Mouse (Mus musculus) liver, embryonic 16.5 days (tissue): ENCODE measurements around the gene Nt5m. TPM values are rescaled to one million over a fixed set of nuclear protein-coding genes. Genes with fewer than 3 reads are reported as not detected.
A peak's percentile ranks its signal among the peaks of the same experiment; 100 is the strongest.

ENCODE experiments used
- ATAC-seq: fragments of 200-750 bp; cut with Nextera tagmentation; 2 replicates; pipeline ENCODE4 v1.8.0; 2017; ENCODE audit warnings: low read depth, mild to moderate bottlenecking, moderate number of reproducible peaks, moderate library complexity
- H3K27ac ChIP-seq: fragments of 300-500 bp; sonication (generic); 2 replicates; pipeline ENCODE4 v1.5.1; 2014; ENCODE audit warnings: mild to moderate bottlenecking, low read length
- H3K27me3 ChIP-seq: fragments of 300-500 bp; sonication (generic); 2 replicates; pipeline ENCODE4 v1.6.1; 2014; ENCODE audit warnings: low read depth, low read length, mixed read lengths; ENCODE audit not compliant: control insufficient read depth, insufficient read depth
- H3K36me3 ChIP-seq: fragments of 300-500 bp; sonication (generic); 2 replicates; pipeline ENCODE4 v1.6.1; 2014; ENCODE audit warnings: mild to moderate bottlenecking; ENCODE audit not compliant: control insufficient read depth, insufficient read depth
- H3K4me1 ChIP-seq: fragments of 300-500 bp; sonication (generic); 2 replicates; pipeline ENCODE4 v1.6.1; 2014; ENCODE audit warnings: low read depth, low read length, mixed read lengths; ENCODE audit not compliant: control insufficient read depth
- H3K4me2 ChIP-seq: fragments of 300-500 bp; sonication (generic); 2 replicates; pipeline ENCODE4 v1.6.1; 2014; ENCODE audit warnings: low read depth, low read length, mixed read lengths
- H3K4me3 ChIP-seq: fragments of 300-500 bp; sonication (generic); 2 replicates; pipeline ENCODE4 v1.5.1; 2014; ENCODE audit warnings: low read depth, mild to moderate bottlenecking, low read length
- H3K9ac ChIP-seq: fragments of 300-500 bp; sonication (generic); 2 replicates; pipeline ENCODE4 v1.6.1; 2014; ENCODE audit warnings: low read depth, low read length
- H3K9me3 ChIP-seq: fragments of 300-500 bp; sonication (generic); replicated peaks from 2 replicates; pipeline ENCODE4 v1.6.1; 2016; ENCODE audit warnings: low read length; ENCODE audit not compliant: control insufficient read depth
- WGBS: fragments of 180-500 bp; shearing (Covaris S2); extraction: QIAGEN DNeasy Blood & Tissue Kit; methylation state at CpG from one replicate; pipeline ENCODE4 v1.1.7; 2014; ENCODE audit not compliant: insufficient replicate concordance; 5-methylcytosine and 5-hydroxymethylcytosine counted together
- polyA plus RNA-seq: library from polyadenylated mRNA; unstranded; fragments of >200 nt; fragmentation: Nextera tagmentation; extraction: Ambion mirVana; gene quantifications from 2 replicates; pipeline ENCODE4 v1.2.1, GENCODE M21; 2015

The Nt5m gene
- polyA plus RNA-seq, 1 experiment from 2014 or later = 15.2 TPM

DNA sequence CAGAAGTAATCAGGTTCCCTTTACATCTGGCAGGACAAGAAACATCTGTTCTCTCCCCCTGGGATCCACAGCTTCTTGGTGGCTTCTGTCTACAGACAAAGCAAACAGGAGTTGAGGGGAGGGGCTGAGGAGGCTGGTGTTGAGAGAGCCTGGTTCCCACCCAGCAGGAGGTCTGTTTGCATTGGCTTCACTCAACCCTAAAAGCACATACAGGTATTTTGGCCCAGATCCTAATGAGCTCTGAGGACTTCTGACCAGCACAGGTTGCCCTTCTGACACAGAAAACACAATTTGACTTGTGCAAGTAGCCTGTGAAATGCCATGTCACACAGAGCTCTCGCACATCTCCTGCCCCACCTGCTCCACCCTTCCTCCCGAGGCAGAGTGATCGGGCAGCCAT is 69.2 kb downstream of the Nt5m start:
- H3K9ac ChIP-seq = no peak overlapping the region
- H3K4me1 ChIP-seq = peaks cover 3% of the 10 kb centered on the region
- no peaks in the 10 kb centered on the region for H3K27me3 ChIP-seq
- H3K36me3 ChIP-seq = no peaks in the 10 kb centered on the region
- no peaks in the 10 kb centered on the region for H3K9me3 ChIP-seq
- ATAC-seq = peak; percentile 19; the same call in 1 of the 2 replicates
- H3K4me2 ChIP-seq = no peak overlapping the region
- 32% methylated on average over 3 of the region's 3 CpGs for WGBS
- no peak overlapping the region for H3K27ac ChIP-seq
- H3K4me3 ChIP-seq = no peak overlapping the region

DNA sequence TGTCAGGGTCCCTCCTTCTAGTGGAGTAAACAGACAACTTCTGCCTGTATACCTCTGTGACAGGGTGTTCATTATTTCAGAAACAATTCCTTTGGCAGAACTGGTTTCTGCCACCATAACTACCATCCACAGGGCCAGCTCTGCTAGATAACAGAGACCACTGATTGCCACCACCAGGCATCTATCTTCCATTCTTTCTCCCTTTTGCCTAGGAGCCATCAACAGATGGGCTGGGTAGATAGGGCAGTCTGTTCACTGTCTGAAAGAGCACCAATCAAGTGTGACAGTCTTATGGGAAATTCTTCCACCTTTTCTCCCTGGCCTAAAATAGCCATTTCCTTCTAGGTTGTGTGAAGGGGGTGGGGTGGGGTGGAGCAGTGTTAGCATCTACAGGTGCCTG is 71.3 kb downstream of the Nt5m start:
- Histone ChIP-seq H3K4me2 (no peak overlapping the region), H3K36me3 (no peaks in the 10 kb centered on the region), H3K27me3 (no peaks in the 10 kb centered on the region), H3K4me1 (peaks cover 3% of the 10 kb centered on the region), H3K9ac (no peak overlapping the region), H3K9me3 (no peaks in the 10 kb centered on the region), H3K4me3 (no peak overlapping the region), H3K27ac (no peak overlapping the region)
- 0 out of 2 replicates have a peak, but pooled peaks have one; percentile 13 for ATAC-seq

DNA sequence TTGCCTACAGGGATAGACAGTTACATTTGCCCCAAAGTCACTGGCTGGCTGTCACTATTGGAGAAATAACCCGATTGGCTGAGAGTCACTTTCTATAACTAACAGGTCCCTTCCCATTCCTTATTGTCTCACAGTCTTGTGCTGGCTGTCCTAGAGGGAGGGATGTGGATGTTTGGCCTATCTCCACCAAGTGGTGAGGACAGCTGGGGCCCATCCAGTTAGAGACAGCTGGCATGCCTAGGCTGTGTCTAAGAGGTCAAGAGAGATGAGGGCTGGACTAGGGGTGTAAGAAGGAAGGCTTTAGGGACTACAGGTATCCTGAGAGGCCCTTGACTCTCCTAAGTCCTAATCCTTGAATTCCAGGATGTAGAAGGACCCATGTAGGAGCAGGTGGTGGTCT is 72.3 kb downstream of the Nt5m start:
- H3K27ac ChIP-seq = no peak overlapping the region
- no peaks in the 10 kb centered on the region for H3K36me3 ChIP-seq
- WGBS = 74% methylated on average over 1 of the region's 1 CpGs
- no peak overlapping the region for H3K4me3 ChIP-seq
- peaks cover 3% of the 10 kb centered on the region for H3K4me1 ChIP-seq
- ATAC-seq = no peak
- H3K9ac ChIP-seq = no peak overlapping the region
- H3K4me2 ChIP-seq = no peak overlapping the region
- H3K27me3 ChIP-seq = no peaks in the 10 kb centered on the region
- H3K9me3 ChIP-seq = no peaks in the 10 kb centered on the region

DNA sequence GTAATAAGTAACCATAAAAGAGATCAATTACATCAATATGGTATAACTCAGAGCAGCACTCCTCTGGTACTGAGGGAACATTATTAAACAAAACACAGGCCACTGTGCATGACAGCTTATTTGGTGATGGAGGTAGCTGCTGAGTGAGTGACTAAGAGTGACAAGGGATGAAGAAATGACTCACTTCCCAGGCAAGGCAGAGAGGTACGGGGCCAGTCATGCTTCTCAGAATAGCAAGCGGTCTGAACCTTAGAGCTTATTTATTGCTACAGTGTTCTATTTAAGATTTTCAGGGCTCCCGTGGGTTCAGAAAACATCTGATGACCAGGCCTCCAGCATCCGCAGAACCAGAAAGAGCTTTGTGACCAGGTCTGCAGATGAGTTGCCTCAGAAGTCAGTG is 74.5 kb downstream of the Nt5m start:
- Histone ChIP-seq H3K27ac (no peak overlapping the region), H3K4me3 (no peak overlapping the region), H3K36me3 (no peaks in the 10 kb centered on the region), H3K9ac (no peak overlapping the region), H3K9me3 (no peaks in the 10 kb centered on the region), H3K27me3 (no peaks in the 10 kb centered on the region), H3K4me1 (peaks cover 6% of the 10 kb centered on the region), H3K4me2 (no peak overlapping the region)
- WGBS = 67% methylated on average over 4 of the region's 4 CpGs
- ATAC-seq = no peak

DNA sequence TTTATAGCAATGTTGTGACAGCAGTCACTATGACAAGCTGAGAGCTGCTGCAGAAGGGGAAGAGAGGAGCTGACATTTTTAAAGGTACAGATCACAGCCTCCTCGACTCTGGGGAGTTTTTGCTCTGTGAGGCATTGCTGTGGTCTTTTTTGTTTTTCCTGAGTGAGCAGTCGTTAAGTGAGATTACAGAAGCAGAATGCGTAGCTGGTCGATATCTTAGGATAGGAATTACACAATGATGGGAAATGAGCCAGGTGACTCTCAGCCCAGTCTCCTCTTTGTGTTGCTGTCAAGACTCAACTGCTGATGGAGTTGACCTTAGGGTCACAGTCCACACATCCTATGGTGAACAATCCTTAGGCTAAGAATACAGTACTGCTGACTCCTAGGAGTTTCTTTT is 78.8 kb downstream of the Nt5m start:
- H3K4me1 ChIP-seq = peaks cover 26% of the 10 kb centered on the region
- no peak overlapping the region for H3K4me2 ChIP-seq
- H3K36me3 ChIP-seq = no peaks in the 10 kb centered on the region
- no peak overlapping the region for H3K9ac ChIP-seq
- 12% methylated on average over 4 of the region's 4 CpGs for WGBS
- H3K27me3 ChIP-seq = no peaks in the 10 kb centered on the region
- ATAC-seq = peak; percentile 49
- 0 out of 2 replicates have a peak overlapping the region, but pooled peaks have one; percentile 14 for H3K27ac ChIP-seq
- no peaks in the 10 kb centered on the region for H3K9me3 ChIP-seq
- no peak overlapping the region for H3K4me3 ChIP-seq

DNA sequence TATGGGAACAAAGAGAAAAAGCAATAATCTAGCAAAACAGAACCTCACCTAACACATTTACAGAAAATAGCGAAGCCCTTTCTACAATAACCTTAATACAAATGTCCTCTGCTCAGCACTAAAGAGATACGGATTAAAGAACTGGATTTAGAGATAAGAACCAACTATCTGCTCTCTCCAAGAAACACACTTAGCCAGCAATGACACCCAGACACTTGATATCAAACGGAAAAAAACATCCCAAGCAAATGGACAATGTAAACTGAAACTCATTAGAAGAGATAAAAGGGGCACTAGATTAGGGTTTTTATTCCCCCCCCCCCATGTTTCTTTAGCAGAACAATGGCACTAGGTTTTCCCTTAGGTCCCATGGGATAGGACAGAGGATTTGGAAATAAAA is 80.2 kb downstream of the Nt5m start:
- H3K9me3 ChIP-seq = no peaks in the 10 kb centered on the region
- H3K27ac ChIP-seq = peak overlapping the region; percentile 68
- H3K4me2 ChIP-seq = peak overlapping the region; percentile 35; the same call in 1 of the 2 replicates
- WGBS = 19% methylated on average over 3 of the region's 3 CpGs
- H3K27me3 ChIP-seq = no peaks in the 10 kb centered on the region
- peak; percentile 64 for ATAC-seq
- peaks cover 26% of the 10 kb centered on the region for H3K4me1 ChIP-seq
- no peaks in the 10 kb centered on the region for H3K36me3 ChIP-seq
- H3K9ac ChIP-seq = no peak overlapping the region
- no peak overlapping the region for H3K4me3 ChIP-seq

DNA sequence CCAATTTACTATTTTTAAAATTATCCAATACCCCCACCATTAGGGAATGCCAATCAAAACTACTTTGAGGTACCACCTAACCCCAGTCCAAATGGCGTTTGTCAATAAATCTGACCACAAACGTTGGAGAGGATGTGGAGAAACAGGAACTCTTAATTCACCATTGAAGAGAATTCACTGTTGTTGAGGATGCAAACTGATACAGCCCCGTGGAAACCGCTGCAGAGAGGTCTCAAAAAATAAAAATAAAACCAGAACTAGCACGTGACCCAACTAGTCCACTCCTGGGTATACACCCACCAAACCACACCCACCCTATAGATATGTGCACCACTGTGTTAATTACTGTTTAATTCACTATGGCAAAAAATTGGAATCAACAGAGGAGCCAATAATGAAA is 81.1 kb downstream of the Nt5m start:
- 14% methylated on average over 5 of the region's 5 CpGs for WGBS
- H3K36me3 ChIP-seq = no peaks in the 10 kb centered on the region
- H3K27ac ChIP-seq = no peak overlapping the region; the same call in 1 of the 2 replicates
- peak overlapping the region; percentile 12; the same call in 1 of the 2 replicates for H3K9ac ChIP-seq
- peak overlapping the region; percentile 35; the same call in 1 of the 2 replicates for H3K4me2 ChIP-seq
- H3K27me3 ChIP-seq = no peaks in the 10 kb centered on the region
- no peaks in the 10 kb centered on the region for H3K9me3 ChIP-seq
- peak; percentile 61 for ATAC-seq
- H3K4me3 ChIP-seq = peak overlapping the region; percentile 18; the same call in 1 of the 2 replicates
- H3K4me1 ChIP-seq = peaks cover 26% of the 10 kb centered on the region

DNA sequence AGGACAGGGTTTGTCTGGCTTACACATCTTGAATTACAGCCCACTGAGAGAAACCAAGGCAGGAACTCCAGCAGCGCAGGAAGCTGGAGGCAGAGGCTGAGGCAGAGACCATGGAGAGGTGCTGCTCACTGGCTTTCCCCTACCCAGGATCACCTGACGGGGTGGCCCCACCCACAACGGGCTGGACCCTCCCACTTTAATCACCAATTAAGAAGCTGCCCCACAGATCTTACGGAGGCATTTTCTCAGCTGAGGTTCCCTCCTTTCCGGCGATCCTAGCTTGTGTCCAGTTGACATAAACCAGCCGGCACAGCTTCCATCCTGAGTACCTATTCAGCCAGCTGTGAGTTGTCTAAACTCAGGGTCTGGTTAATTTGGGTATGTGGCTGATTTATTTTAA is 82.0 kb downstream of the Nt5m start:
- Histone ChIP-seq H3K4me1 (peaks cover 26% of the 10 kb centered on the region), H3K27ac (no peak overlapping the region), H3K36me3 (no peaks in the 10 kb centered on the region), H3K9ac (no peak overlapping the region), H3K4me3 (peak overlapping the region; percentile 12; the same call in 1 of the 2 replicates), H3K27me3 (no peaks in the 10 kb centered on the region), H3K9me3 (no peaks in the 10 kb centered on the region), H3K4me2 (peak overlapping the region; percentile 28; the same call in 1 of the 2 replicates)
- 31% methylated on average over 7 of the region's 7 CpGs for WGBS
- peak; percentile 58 for ATAC-seq

DNA sequence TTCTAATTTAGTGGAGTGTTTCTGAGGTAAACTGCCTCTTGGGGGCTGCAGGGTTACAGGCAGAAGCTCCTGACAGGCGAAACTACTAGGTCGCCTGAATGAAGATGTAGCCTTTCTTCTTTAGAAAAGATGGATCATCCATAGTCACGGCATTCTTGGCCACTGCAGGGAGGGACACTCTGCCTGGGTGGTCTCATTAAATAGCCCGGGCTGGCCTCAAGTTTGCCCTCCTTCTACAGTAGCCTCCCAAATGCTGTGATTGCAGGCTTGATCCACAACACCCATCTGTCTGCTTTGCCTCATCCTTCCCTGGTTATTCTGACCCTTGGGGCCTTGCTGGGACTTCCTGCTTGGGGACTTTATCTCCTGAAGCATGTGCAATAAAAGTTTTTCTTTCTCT is 90.8 kb downstream of the Nt5m start:
- H3K9me3 ChIP-seq = no peaks in the 10 kb centered on the region
- H3K36me3 ChIP-seq = no peaks in the 10 kb centered on the region
- no peaks in the 10 kb centered on the region for H3K4me1 ChIP-seq
- no peak overlapping the region for H3K4me3 ChIP-seq
- H3K27me3 ChIP-seq = no peaks in the 10 kb centered on the region; the same call in none of the 2 replicates
- 55% methylated on average over 4 of the region's 4 CpGs for WGBS
- no peak overlapping the region for H3K27ac ChIP-seq
- ATAC-seq = no peak
- H3K9ac ChIP-seq = no peak overlapping the region
- no peak overlapping the region for H3K4me2 ChIP-seq
